Mouse (Mus musculus) olfactory bulb, adult 2 months (tissue): ENCODE measurements around the gene Onecut1.

Source experiments
- CTCF ChIP-seq: fragments of 200-500 bp; IDR thresholded peaks from 2 replicates; pipeline ENCODE4 v1.5.1; 2012; ENCODE audit warnings: low read depth, mild to moderate bottlenecking, low read length, moderate library complexity; ENCODE audit not compliant: insufficient read depth
- POLR2A ChIP-seq: fragments of 200-500 bp; IDR thresholded peaks from 2 replicates; pipeline ENCODE4 v1.6.1; 2012; ENCODE audit warnings: mild to moderate bottlenecking, low read depth, low read length, moderate library complexity; ENCODE audit not compliant: insufficient read depth

- no peak for TF ChIP-seq CTCF
- no peak for TF ChIP-seq POLR2A
Observed at GRCm38 (mm10) chr9:74911919-74912318, 50.2 kb downstream of the Onecut1 start.
